Mouse (Mus musculus): Measurements from ENCODE around the gene Treml4. TPM values are rescaled to one million over a fixed set of nuclear protein-coding genes. Genes with fewer than 3 reads are reported as not detected.

Treml4 gene
- polyA plus RNA-seq, 1 experiment from 2014 or later: 1.5 TPM

DNA sequence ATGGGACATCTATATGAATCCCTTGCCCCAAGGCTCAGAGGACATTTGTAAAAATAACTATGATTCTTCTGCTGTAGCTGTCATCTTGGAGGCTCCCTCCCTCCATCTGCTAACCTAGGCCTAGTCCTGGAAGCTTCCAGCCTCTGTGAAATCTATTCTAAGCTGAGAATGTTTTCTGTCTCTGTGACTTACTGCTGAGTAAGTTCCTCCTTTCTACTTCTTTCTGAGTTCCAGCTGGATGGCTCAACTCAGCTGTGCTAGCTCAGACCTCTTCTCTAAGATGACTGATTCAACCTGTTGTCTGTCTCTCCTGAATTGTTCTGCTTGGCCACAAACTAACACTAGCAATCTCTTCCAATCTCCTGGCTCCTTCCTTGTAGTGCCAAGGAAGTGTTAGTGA, 14.3 kb downstream of the Treml4 start:
- no peak overlapping the region for H3K9ac ChIP-seq (ENCODE audit: low read length)
- H3K4me1 ChIP-seq (replicated peaks; ENCODE audit: control insufficient read depth, insufficient read depth, low read length): peaks cover 5% of the 10 kb centered on the region
- no peaks in the 10 kb centered on the region for H3K36me3 ChIP-seq (ENCODE audit: control insufficient read depth, insufficient read depth, low read length)
- no peak overlapping the region for H3K4me3 ChIP-seq (ENCODE audit: low read depth, low read length)
- DNase-seq (ENCODE audit: low spot score) (no peak), ATAC-seq (replicated peaks; ENCODE audit: low FRiP score, low TSS enrichment, low read depth) (no peak)
- H3K27me3 ChIP-seq (replicated peaks; ENCODE audit: control insufficient read depth, insufficient read depth, low read length): no peaks in the 10 kb centered on the region
- H3K4me2 ChIP-seq (ENCODE audit: low read length): no peak overlapping the region
- H3K9me3 ChIP-seq (ENCODE audit: control insufficient read depth, low read length): no peaks in the 10 kb centered on the region
- H3K27ac ChIP-seq (ENCODE audit: low read depth): no peak overlapping the region

DNA sequence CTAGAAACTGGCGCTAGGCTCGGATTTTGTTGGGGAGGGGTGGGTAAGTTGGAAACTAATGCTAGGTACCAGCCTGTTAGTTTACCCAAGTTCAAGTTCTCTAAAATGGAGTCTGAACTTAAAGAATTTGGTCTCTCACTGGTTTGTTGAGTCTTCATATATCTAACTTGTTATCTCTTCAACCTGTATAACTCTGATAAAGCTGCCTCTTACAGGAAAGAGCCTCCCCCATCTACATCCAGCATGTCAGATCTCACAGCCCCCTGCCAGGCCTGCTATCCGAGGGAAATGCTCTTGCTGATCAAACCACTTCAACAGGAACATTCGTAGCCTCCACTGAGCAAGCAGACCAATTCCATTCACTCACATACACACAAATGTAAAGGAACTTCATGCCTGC, 14.9 kb downstream of the Treml4 start:
- Histone ChIP-seq H3K4me2 (ENCODE audit: low read length) (no peak overlapping the region), H3K9ac (ENCODE audit: low read length) (no peak overlapping the region), H3K4me1 (replicated peaks; ENCODE audit: control insufficient read depth, insufficient read depth, low read length) (peaks cover 5% of the 10 kb centered on the region), H3K27ac (ENCODE audit: low read depth) (no peak overlapping the region), H3K36me3 (ENCODE audit: control insufficient read depth, insufficient read depth, low read length) (no peaks in the 10 kb centered on the region), H3K9me3 (ENCODE audit: control insufficient read depth, low read length) (no peaks in the 10 kb centered on the region), H3K4me3 (ENCODE audit: low read depth, low read length) (no peak overlapping the region), H3K27me3 (replicated peaks; ENCODE audit: control insufficient read depth, insufficient read depth, low read length) (no peaks in the 10 kb centered on the region)
- ATAC-seq (replicated peaks; ENCODE audit: low FRiP score, low TSS enrichment, low read depth): no peak
- WGBS: 82% methylated on average over 4 of the region's 4 CpGs
- no peak for DNase-seq (ENCODE audit: low spot score)

- DNase-seq (ENCODE audit: low spot score): peak; percentile 64
- Histone ChIP-seq H3K4me2 (ENCODE audit: low read length) (peak overlapping the region; percentile 44), H3K27ac (ENCODE audit: low read depth) (no peak overlapping the region; the same call in none of the 2 replicates), H3K9me3 (ENCODE audit: control insufficient read depth, low read length) (no peaks in the 10 kb centered on the region), H3K27me3 (replicated peaks; ENCODE audit: control insufficient read depth, insufficient read depth, low read length) (no peaks in the 10 kb centered on the region), H3K4me3 (ENCODE audit: low read depth, low read length) (peak overlapping the region; percentile 22), H3K36me3 (ENCODE audit: control insufficient read depth, insufficient read depth, low read length) (no peaks in the 10 kb centered on the region), H3K9ac (ENCODE audit: low read length) (peak overlapping the region; percentile 8; the same call in 1 of the 2 replicates), H3K4me1 (replicated peaks; ENCODE audit: control insufficient read depth, insufficient read depth, low read length) (peaks cover 5% of the 10 kb centered on the region)
- 0 out of 2 replicates have a peak, but pooled peaks have one; percentile 19 for ATAC-seq (replicated peaks; ENCODE audit: low FRiP score, low TSS enrichment, low read depth)
- WGBS: 24% methylated on average over 18 of the region's 18 CpGs
Observed at GRCm38 (mm10) chr17:48280943-48281738, 17.0 kb downstream of the Treml4 start.

DNA sequence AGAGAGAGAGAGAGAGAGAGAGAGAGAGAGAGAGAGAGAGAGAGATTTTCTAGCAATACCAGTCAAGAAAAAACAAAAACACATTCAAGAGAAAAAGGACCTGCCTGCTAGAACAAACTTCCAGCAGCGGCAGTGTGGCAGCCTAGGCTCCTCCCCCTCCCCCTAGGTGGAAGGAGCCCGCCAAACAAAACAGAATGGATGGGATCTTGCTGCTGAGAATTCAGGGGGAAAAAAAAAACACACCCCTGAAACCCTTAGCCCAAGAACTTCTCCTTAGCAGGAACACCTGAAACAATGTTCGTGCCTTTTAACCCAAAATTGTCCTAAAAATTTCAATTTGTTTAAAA, 17.6 kb downstream of the Treml4 start:
- Histone ChIP-seq H3K4me3 (ENCODE audit: low read depth, low read length) (peak overlapping the region; percentile 22), H3K27me3 (replicated peaks; ENCODE audit: control insufficient read depth, insufficient read depth, low read length) (no peaks in the 10 kb centered on the region), H3K9ac (ENCODE audit: low read length) (no peak overlapping the region; the same call in 1 of the 2 replicates), H3K4me2 (ENCODE audit: low read length) (peak overlapping the region; percentile 44), H3K9me3 (ENCODE audit: control insufficient read depth, low read length) (no peaks in the 10 kb centered on the region), H3K4me1 (replicated peaks; ENCODE audit: control insufficient read depth, insufficient read depth, low read length) (peaks cover 5% of the 10 kb centered on the region), H3K36me3 (ENCODE audit: control insufficient read depth, insufficient read depth, low read length) (no peaks in the 10 kb centered on the region), H3K27ac (ENCODE audit: low read depth) (no peak overlapping the region)
- ATAC-seq (replicated peaks; ENCODE audit: low FRiP score, low TSS enrichment, low read depth) (no peak), DNase-seq (ENCODE audit: low spot score) (no peak)
- 3% methylated on average over 3 of the region's 3 CpGs for whole genome bisulfite sequencing

- Histone ChIP-seq H3K4me3 (ENCODE audit: low read depth, low read length) (no peak overlapping the region), H3K4me2 (ENCODE audit: low read length) (no peak overlapping the region), H3K9me3 (ENCODE audit: control insufficient read depth, low read length) (no peaks in the 10 kb centered on the region), H3K9ac (ENCODE audit: low read length) (no peak overlapping the region), H3K27ac (ENCODE audit: low read depth) (no peak overlapping the region), H3K36me3 (ENCODE audit: control insufficient read depth, insufficient read depth, low read length) (no peaks in the 10 kb centered on the region), H3K4me1 (replicated peaks; ENCODE audit: control insufficient read depth, insufficient read depth, low read length) (no peaks in the 10 kb centered on the region; the same call in 1 of the 2 replicates), H3K27me3 (replicated peaks; ENCODE audit: control insufficient read depth, insufficient read depth, low read length) (no peaks in the 10 kb centered on the region)
- 33% methylated on average over 1 of the region's 1 CpGs for WGBS
- DNase-seq (ENCODE audit: low spot score): no peak
- ATAC-seq (replicated peaks; ENCODE audit: low FRiP score, low TSS enrichment, low read depth): no peak
Observed at GRCm38 (mm10) chr17:48286765-48287164, 22.7 kb downstream of the Treml4 start.

GRCm38 (mm10) chr17:48287276-48287675, 23.2 kb downstream of the Treml4 start:
- H3K4me2 ChIP-seq (ENCODE audit: low read length): no peak overlapping the region
- ATAC-seq (replicated peaks; ENCODE audit: low FRiP score, low TSS enrichment, low read depth) (no peak), DNase-seq (ENCODE audit: low spot score) (no peak)
- H3K9me3 ChIP-seq (ENCODE audit: control insufficient read depth, low read length): no peaks in the 10 kb centered on the region
- H3K9ac ChIP-seq (ENCODE audit: low read length): no peak overlapping the region
- 62% methylated on average over 2 of the region's 2 CpGs for WGBS
- no peaks in the 10 kb centered on the region for H3K27me3 ChIP-seq (replicated peaks; ENCODE audit: control insufficient read depth, insufficient read depth, low read length)
- H3K4me3 ChIP-seq (ENCODE audit: low read depth, low read length): no peak overlapping the region
- no peak overlapping the region for H3K27ac ChIP-seq (ENCODE audit: low read depth)
- no peaks in the 10 kb centered on the region for H3K4me1 ChIP-seq (replicated peaks; ENCODE audit: control insufficient read depth, insufficient read depth, low read length)
- H3K36me3 ChIP-seq (ENCODE audit: control insufficient read depth, insufficient read depth, low read length): no peaks in the 10 kb centered on the region

DNA sequence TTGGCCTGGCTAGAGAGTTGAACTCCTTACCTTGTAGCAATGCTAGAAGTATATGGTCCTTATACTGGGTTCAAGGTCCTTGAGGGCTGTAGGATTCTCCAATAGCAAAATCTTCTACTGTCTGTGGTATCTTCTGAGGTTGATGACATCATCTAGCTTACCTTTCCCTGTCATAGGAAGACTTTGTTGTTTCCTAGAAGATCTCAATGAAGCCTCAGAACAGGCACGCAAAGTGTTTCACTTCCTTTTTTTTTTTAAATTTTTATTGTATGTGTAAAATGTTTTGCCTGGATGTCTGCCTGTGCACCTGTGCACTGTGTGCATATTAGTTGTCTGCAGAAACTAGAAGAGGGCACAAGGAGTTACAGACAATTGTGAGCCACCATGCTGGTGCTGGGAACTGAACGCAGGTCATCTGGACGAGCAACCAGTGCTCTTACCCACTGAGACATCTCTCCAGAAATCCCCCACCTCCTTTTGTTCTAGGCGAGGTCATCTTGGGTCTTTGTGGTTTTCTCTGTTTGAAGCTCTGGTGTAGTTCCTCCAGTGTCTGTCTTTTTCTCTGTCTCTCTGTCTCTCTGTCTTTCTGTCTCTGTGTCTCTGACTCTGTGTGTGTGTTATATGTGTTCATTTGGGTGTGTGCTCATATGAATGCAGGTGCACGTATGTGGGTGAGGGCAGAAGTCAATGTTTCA, 29.6 kb downstream of the Treml4 start:
- DNase-seq (ENCODE audit: low spot score): no peak
- Histone ChIP-seq H3K4me1 (replicated peaks; ENCODE audit: control insufficient read depth, insufficient read depth, low read length) (no peaks in the 10 kb centered on the region), H3K27me3 (replicated peaks; ENCODE audit: control insufficient read depth, insufficient read depth, low read length) (no peaks in the 10 kb centered on the region), H3K4me3 (ENCODE audit: low read depth, low read length) (no peak overlapping the region), H3K36me3 (ENCODE audit: control insufficient read depth, insufficient read depth, low read length) (no peaks in the 10 kb centered on the region), H3K9me3 (ENCODE audit: control insufficient read depth, low read length) (no peaks in the 10 kb centered on the region), H3K9ac (ENCODE audit: low read length) (no peak overlapping the region), H3K4me2 (ENCODE audit: low read length) (no peak overlapping the region), H3K27ac (ENCODE audit: low read depth) (no peak overlapping the region)
- no peak for ATAC-seq (replicated peaks; ENCODE audit: low FRiP score, low TSS enrichment, low read depth)
- WGBS: 83% methylated on average over 5 of the region's 5 CpGs

DNA sequence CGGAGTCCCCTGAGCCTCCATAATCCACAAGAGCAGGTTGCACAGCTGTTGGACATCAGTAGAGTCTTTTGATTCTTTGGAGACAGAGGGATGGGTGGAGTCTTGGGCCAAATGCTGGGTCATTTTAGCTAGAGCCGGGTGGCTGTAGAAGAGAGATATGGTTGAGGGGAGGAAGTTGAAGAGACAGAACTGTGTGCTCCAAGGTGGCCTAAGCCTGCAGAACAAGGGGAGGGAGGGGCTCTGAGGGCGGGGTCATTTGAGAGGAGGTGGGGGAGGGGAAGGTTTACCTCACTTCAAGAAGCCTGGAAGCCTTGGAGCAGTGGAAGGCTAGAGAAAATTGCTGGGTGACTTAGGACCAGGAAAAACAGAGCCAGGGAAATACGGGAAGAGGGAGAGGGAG, 35.1 kb downstream of the Treml4 start, which contains the start of gene Treml2:
Gene Treml2 (plus strand): TSS at position 296 of the 400 bp plus-strand sequence.
- Histone ChIP-seq H3K27me3 (replicated peaks; ENCODE audit: control insufficient read depth, insufficient read depth, low read length) (no peaks in the 10 kb centered on the region), H3K4me1 (replicated peaks; ENCODE audit: control insufficient read depth, insufficient read depth, low read length) (0 out of 2 replicates have a peak, but pooled peaks cover 5% of the 10 kb centered on the region), H3K4me3 (ENCODE audit: low read depth, low read length) (no peak within 1 kb of the TSS), H3K36me3 (ENCODE audit: control insufficient read depth, insufficient read depth, low read length) (no peaks in the 10 kb centered on the region), H3K4me2 (ENCODE audit: low read length) (no peak within 1 kb of the TSS), H3K9ac (ENCODE audit: low read length) (no peak within 1 kb of the TSS), H3K27ac (ENCODE audit: low read depth) (no peak within 1 kb of the TSS), H3K9me3 (ENCODE audit: control insufficient read depth, low read length) (no peaks in the 10 kb centered on the region)
- WGBS: 29% methylated on average over 3 of the region's 4 CpGs
- DNase-seq (ENCODE audit: low spot score) (no peak), ATAC-seq (replicated peaks; ENCODE audit: low FRiP score, low TSS enrichment, low read depth) (no peak)

Measured in intestine, embryonic 14.5 days (tissue).